Mouse (Mus musculus): Measurements from ENCODE around the gene Pkdrej. TPM values are rescaled to one million over a fixed set of nuclear protein-coding genes. Genes with fewer than 3 reads are reported as not detected.
"Not testable (repeated sequence)": the region's sequence is repeated elsewhere in the genome, so short reads cannot be mapped to it uniquely, and the experiment has no call there.

Pkdrej gene
- total RNA-seq, 2 experiments from 2014 or later, result not detected

GRCm38 (mm10) chr15:85810806-85811521 lies 10.6 kb downstream of the Pkdrej start:
- no peak; the same call in 1 of the 2 replicates for ATAC-seq (replicated peaks; ENCODE audit: poor library complexity, severe bottlenecking)

DNA sequence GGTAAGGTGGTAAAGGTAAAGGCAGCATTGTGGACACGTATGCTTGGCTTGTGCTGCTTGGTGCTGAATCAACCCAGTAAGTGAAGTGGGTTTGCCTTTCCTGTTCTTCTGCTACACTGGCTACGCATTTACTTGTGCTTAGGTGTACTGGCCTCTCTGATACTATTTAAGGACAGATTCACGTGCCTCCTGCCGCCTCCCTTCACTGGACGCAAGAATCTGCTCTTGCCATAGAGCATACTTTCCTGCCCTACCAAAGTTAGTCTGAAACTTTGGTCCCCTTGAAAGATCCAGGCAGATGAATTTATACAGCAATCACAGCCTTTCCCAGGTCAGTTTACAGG lies 11.1 kb downstream of the Pkdrej start:
- no peak for ATAC-seq (replicated peaks; ENCODE audit: poor library complexity, severe bottlenecking)

DNA sequence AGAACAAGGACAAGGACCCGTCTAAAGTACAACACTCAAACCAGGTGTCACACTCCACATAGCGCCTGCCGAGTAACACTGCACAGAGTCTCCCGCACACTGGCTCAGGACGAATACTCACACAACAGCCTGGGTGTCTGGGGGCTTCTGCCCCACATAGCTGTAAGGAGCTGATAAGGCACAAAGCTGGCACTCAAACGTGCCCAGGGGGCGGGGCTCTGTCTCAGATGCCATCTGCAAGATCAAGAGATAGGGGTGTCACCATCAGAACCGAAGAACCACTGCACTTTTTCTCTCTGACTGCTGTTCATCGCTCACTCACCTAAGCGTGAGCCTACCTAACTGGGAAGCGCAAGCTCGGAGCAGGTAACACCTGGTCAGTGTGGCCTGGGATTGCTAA lies 12.4 kb downstream of the Pkdrej start:
- no peak for ATAC-seq (replicated peaks; ENCODE audit: poor library complexity, severe bottlenecking)

DNA sequence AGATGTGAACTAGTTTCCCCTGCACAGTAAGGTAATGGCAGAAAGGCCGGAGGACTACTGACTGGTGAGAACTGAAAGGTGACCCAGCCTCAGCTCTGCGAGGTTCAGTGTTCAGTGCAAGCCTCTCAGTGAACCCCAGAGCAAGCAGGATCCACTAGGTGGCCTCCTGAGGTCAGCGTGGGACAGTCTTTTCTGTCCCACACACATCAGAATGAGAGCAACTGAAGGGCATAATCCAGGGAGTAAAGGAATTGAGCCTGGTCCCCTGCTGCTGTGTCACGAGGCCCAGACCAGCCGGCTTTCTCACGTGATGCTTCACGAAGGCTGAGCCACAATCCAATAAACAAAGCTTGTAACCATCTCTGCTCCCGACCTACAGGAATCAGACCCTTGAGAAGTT lies 13.1 kb downstream of the Pkdrej start:
- no peak for ATAC-seq (replicated peaks; ENCODE audit: poor library complexity, severe bottlenecking)

GRCm38 (mm10) chr15:85808031-85808430 lies 13.5 kb downstream of the Pkdrej start:
- no peak for ATAC-seq (replicated peaks; ENCODE audit: poor library complexity, severe bottlenecking)

DNA sequence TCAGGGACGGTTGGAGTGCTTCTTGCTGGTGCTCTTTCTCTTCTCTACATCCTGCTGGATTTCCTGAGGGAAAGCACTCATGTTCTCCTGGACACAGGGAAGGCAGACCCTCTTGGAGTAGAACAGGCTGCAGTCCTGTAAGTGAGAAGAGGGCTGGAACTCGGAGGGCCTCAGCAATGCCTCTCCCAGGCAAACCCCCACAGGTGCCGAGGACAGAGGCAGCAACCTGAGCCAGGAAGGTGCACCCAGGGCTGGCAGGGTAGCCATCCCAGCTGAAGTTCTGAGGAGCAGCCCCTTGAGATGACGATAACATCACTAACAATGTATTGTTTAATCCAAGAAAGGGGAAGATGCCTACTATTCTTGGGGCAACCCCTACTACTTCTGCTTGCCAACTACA lies 14.1 kb downstream of the Pkdrej start:
- ATAC-seq (replicated peaks; ENCODE audit: poor library complexity, severe bottlenecking), result no peak

GRCm38 (mm10) chr15:85806886-85807285 lies 14.6 kb downstream of the Pkdrej start:
- ATAC-seq (replicated peaks; ENCODE audit: poor library complexity, severe bottlenecking), result no peak

- ATAC-seq (replicated peaks; ENCODE audit: poor library complexity, severe bottlenecking), result no peak
Measured at GRCm38 (mm10) chr15:85802931-85803330, 18.6 kb downstream of the Pkdrej start.

GRCm38 (mm10) chr15:85798676-85799075 lies 22.9 kb downstream of the Pkdrej start:
- ATAC-seq (replicated peaks; ENCODE audit: poor library complexity, severe bottlenecking), result no peak

- no peak for ATAC-seq (replicated peaks; ENCODE audit: poor library complexity, severe bottlenecking)
Measured at GRCm38 (mm10) chr15:85795516-85795915, 26.0 kb downstream of the Pkdrej start.

DNA sequence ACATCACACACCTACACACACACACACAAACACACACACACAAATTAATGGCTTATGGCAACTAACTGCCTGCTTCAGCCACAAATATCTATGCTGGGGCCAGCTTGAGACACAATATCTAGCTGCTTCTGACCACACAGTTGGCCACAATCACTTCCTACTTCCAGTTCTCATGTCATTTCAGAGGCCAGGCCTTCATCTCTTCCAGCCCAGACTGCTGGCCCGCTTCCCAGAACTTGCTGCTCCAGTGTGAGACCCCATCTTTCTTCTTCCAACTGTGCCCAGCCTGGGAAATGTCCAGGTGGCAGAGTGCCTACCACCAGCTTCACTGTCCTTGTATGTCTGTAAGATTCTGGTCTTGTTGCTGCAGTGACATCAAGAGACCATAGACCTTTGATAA lies 28.7 kb downstream of the Pkdrej start:
- ATAC-seq (replicated peaks; ENCODE audit: poor library complexity, severe bottlenecking), result peak; percentile 30; the same call in 1 of the 2 replicates

GRCm38 (mm10) chr15:85791449-85791848 lies 30.1 kb downstream of the Pkdrej start:
- no peak for ATAC-seq (replicated peaks; ENCODE audit: poor library complexity, severe bottlenecking)

- ATAC-seq (replicated peaks; ENCODE audit: poor library complexity, severe bottlenecking), result no peak
Measured at GRCm38 (mm10) chr15:85788633-85789032, 32.9 kb downstream of the Pkdrej start.

GRCm38 (mm10) chr15:85788051-85788450 lies 33.5 kb downstream of the Pkdrej start:
- no peak for ATAC-seq (replicated peaks; ENCODE audit: poor library complexity, severe bottlenecking)

DNA sequence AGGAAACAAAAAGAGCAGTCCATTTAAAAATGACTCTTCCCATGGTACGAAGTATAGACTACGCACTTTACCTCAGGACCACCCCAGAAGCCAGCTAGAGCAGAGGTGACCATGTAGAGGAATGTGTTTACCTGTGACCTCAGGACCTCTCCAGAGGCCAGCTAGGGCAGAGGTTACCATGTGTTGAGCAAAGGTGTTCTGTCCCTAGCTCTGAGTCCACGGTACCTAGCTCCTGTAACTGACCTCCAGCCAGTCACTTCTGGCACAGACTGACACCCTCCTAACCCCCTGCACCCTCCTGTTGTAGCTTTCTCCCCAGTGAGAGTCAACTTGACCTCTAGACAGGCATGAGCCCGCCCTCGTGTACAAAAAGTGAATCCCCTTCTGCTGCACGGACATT lies 34.1 kb downstream of the Pkdrej start:
- no peak for ATAC-seq (replicated peaks; ENCODE audit: poor library complexity, severe bottlenecking)

- ATAC-seq (replicated peaks; ENCODE audit: poor library complexity, severe bottlenecking), result no peak
Measured at GRCm38 (mm10) chr15:85786711-85787110, 34.8 kb downstream of the Pkdrej start.

DNA sequence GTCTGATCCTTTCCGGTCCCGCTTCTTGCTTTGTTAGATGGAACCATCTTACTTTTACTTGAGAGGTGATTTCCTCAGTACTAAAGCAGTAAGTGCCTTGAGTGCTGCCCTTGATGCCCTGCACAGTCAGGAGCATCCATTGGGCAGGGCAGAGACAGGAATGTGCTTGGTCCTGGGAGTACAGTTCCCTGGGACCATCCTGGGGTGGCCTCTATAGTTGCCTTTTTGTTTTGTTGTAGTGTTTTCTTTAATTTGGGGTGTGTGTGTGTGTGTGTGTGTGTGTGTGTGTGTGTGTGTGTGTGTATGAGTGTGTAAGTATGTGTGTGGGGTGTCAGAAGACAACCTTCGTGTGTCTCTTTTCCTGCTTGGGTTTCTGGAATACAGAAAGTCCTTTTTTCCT lies 37.2 kb downstream of the Pkdrej start:
- ATAC-seq (replicated peaks; ENCODE audit: poor library complexity, severe bottlenecking), result no peak

- ATAC-seq (replicated peaks; ENCODE audit: poor library complexity, severe bottlenecking), result no peak
Measured at GRCm38 (mm10) chr15:85783146-85783545, 38.4 kb downstream of the Pkdrej start.

- not testable (repeated sequence) for ATAC-seq (replicated peaks; ENCODE audit: poor library complexity, severe bottlenecking)
Measured at GRCm38 (mm10) chr15:85778891-85779290, 42.6 kb downstream of the Pkdrej start.

GRCm38 (mm10) chr15:85776771-85777170 lies 44.8 kb downstream of the Pkdrej start:
- ATAC-seq (replicated peaks; ENCODE audit: poor library complexity, severe bottlenecking), result no peak

GRCm38 (mm10) chr15:85776241-85776640 lies 45.3 kb downstream of the Pkdrej start:
- no peak for ATAC-seq (replicated peaks; ENCODE audit: poor library complexity, severe bottlenecking)

GRCm38 (mm10) chr15:85775001-85775400 lies 46.5 kb downstream of the Pkdrej start:
- ATAC-seq (replicated peaks; ENCODE audit: poor library complexity, severe bottlenecking), result no peak

DNA sequence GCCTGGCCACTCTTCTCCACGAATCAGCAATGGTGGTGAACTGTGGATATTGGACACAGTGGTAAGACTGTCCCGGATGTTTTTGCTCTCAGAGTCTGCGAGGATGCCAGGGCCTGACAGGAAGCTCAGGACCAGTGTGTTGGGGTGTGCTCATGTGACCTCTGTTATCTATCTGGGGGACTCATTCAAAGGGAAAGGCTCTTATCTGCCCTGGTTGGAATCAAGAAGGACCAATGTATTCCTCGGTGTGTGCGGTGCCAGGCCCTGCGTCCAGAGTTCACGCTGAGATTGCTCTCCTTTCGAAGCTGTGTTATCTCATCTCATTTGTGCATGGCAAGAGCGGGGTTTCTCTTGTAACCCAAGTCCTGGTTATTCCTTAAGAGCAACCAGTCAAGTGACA lies 47.1 kb downstream of the Pkdrej start:
- no peak for ATAC-seq (replicated peaks; ENCODE audit: poor library complexity, severe bottlenecking)
